Mouse (Mus musculus): ENCODE measurements around the gene Keg1. TPM values are rescaled to one million over a fixed set of nuclear protein-coding genes. Genes with fewer than 3 reads are reported as not detected.

The Keg1 gene
- total RNA-seq, 2 experiments from 2014 or later, result not detected

DNA sequence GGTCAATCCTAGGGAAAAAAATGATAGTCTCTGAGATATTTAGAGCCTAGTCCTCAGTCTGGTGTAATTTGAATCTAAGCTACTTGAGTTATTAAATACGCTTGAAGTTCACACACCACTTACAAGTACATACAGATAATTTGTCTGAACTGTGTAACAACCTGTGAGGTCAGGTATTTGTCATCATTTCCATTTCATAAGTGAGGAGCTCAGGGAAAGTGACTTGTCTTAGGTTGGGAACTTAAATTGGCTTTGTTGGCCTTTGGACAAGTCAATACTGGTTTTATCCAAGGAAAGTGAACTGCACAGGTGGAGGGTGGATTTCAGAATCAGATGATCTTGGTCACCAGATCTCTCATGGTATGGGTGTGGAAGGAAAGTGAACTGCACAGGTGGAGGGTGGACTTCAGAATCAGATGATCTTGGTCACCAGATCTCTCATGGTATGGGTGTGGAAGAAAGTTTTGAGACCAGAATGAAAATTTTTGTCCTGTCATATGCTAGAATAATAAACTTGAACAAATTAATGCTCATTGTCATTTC is 63.4 kb downstream of the Keg1 start:
- intact Hi-C loops (cut with DNase I; ENCODE audit: low total_unique reads), result no loop called here
- no peak for DNase-seq

- intact Hi-C loops (cut with DNase I; ENCODE audit: low total_unique reads), result no loop called here
Observed at GRCm38 (mm10) chr19:12759656-12760055, 64.1 kb downstream of the Keg1 start.

GRCm38 (mm10) chr19:12762212-12763130 is 66.9 kb downstream of the Keg1 start:
- intact Hi-C loops (cut with DNase I; ENCODE audit: low total_unique reads), result no loop called here
- DNase-seq, result no peak

More at GRCm38 (mm10) chr19:12759656-12760055, 64.1 kb downstream of the Keg1 start:
- peak; percentile 60 for DNase-seq

GRCm38 (mm10) chr19:12765308-12765707 is 69.7 kb downstream of the Keg1 start, which contains the start of gene Cntf:
TSS of gene Cntf (minus strand) at chr19:12765632.
- no peak for DNase-seq
- intact Hi-C loops (cut with DNase I; ENCODE audit: low total_unique reads), result no loop called here

Other genes starting within 250 kb of the Keg1 start
- gene Mpeg1, start 235.0 kb upstream of the Keg1 start, total RNA-seq (2021), result 1 to 10 TPM; 1.5 to 1.6 TPM
- 10 to 100 TPM; 10.1 to 14.1 TPM for gene Dtx4, start 194.3 kb upstream of the Keg1 start, total RNA-seq (2021)
- 1 to 10 TPM; 3.9 to 5.5 TPM for gene Fam111a, start 150.0 kb upstream of the Keg1 start, total RNA-seq (2021)
- gene Gm4952, start 95.8 kb upstream of the Keg1 start, total RNA-seq (2021), result not detected
- under 1 TPM in 1 of 2 experiments, not detected in 1; 0.06 TPM for gene Glyat, start 62.5 kb upstream of the Keg1 start, total RNA-seq (2021)
- not detected for gene Olfr1442, start 25.3 kb upstream of the Keg1 start, total RNA-seq (2021)
- gene Olfr1443, start 17.7 kb upstream of the Keg1 start, total RNA-seq (2021), result not detected
- 1 to 10 TPM; 2.3 to 4.3 TPM for gene Cntf, start 69.8 kb downstream of the Keg1 start, total RNA-seq (2021)
- gene Zfp91, start 100.3 kb downstream of the Keg1 start, total RNA-seq (2021), result 10 to 100 TPM; 61.0 to 64.6 TPM
- gene Lpxn, start 100.4 kb downstream of the Keg1 start, total RNA-seq (2021), result under 1 TPM; 0.49 to 0.68 TPM
- not detected for gene Gm5244, start 150.9 kb downstream of the Keg1 start, total RNA-seq (2021)
- gene Olfr1444, start 161.5 kb downstream of the Keg1 start, total RNA-seq (2021), result not detected
- gene Olfr1445, start 188.1 kb downstream of the Keg1 start, total RNA-seq (2021), result not detected
- not detected for gene Olfr1446, start 197.7 kb downstream of the Keg1 start, total RNA-seq (2021)
- gene Olfr1447, start 208.0 kb downstream of the Keg1 start, total RNA-seq (2021), result not detected
- gene Olfr1448, start 228.6 kb downstream of the Keg1 start, total RNA-seq (2021), result not detected
- gene Olfr1449, start 235.1 kb downstream of the Keg1 start, total RNA-seq (2021), result not detected